25 mouse cellular contexts compared by ENCODE assay signal in the genomic region with DNA sequence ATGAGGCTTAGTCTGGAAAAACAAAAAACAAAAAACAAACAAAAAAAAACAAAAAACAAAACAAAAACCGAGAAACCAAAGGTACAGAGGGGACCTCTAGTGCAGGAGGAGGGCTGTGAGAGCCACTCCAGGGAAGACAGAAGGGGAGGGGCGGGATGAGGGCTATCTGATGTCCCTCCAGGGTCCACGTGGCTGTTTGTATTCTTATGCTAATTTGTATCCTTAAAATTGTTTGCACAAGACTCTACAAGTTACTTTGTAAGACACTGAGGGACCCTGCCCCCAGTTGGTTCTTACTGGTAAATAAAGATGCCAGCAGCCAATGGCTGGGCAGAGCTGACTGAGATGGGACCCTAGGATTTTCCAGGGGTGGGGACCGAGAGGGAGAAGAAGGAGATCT. TPM values are rescaled to one million over a fixed set of nuclear protein-coding genes. Genes with fewer than 3 reads are reported as not detected.
"Had no signal": no experiment of that assay in that cellular context is flagged by ENCODE, and none has a peak within 500 bp of the region (broad histone marks: within the 10 kb centered on the region; RNA-seq: fewer than 3 reads in every experiment).

No protein-coding gene starts in this region.

- H3K27me3 ChIP-seq: midbrain, embryonic 12.5 days; neural tube, embryonic 13.5 days; neural tube, embryonic 15.5 days had no signal

- DNase-seq: lung, adult 18-20 months; lung, embryonic 14.5 days; lung, postnatal 10 days; lung, postnatal 4 days; midbrain, embryonic 14.5 days; retina, postnatal 1 day; right cerebral cortex, adult 18-20 months; right cerebral cortex, postnatal 25 days; right cerebral cortex, postnatal 4 days; spleen, adult 18-20 months; thymus, adult 18-20 months; thymus, postnatal 14 days; thymus, postnatal 36 days had no signal

- H3K36me3 ChIP-seq: midbrain, embryonic 10.5 days; midbrain, embryonic 12.5 days; neural tube, embryonic 13.5 days; neural tube, embryonic 15.5 days had no signal

- H3K9me3 ChIP-seq: midbrain, embryonic 10.5 days; midbrain, embryonic 12.5 days; neural tube, embryonic 13.5 days; neural tube, embryonic 15.5 days had no signal

- H3K9ac ChIP-seq: lung, embryonic 14.5 days; midbrain, embryonic 12.5 days; neural tube, embryonic 13.5 days; neural tube, embryonic 15.5 days had no signal

- H3K4me3 ChIP-seq: midbrain, embryonic 10.5 days; midbrain, embryonic 12.5 days; myocyte; neural tube, embryonic 13.5 days; neural tube, embryonic 15.5 days had no signal

- H3K4me1 ChIP-seq: midbrain, embryonic 12.5 days; neural tube, embryonic 13.5 days; neural tube, embryonic 15.5 days had no signal

- H3K27ac ChIP-seq: midbrain, embryonic 10.5 days; midbrain, embryonic 12.5 days; neural tube, embryonic 13.5 days; neural tube, embryonic 15.5 days had no signal

RNA-seq across cellular contexts. Expression of gene Vpreb2, which starts 26.9 kb away (rescaled TPM):
- total RNA-seq: megakaryocyte, adult 5-6 weeks had no signal
- polyA plus RNA-seq: lung, embryonic 14.5 days; lung, embryonic 16.5 days; midbrain, embryonic 10.5 days; midbrain, embryonic 12.5 days; midbrain, embryonic 14.5 days; midbrain, embryonic 16.5 days; myocyte; neural tube, embryonic 11.5 days; neural tube, embryonic 13.5 days; neural tube, embryonic 15.5 days; small intestine, adult 2 months; stomach, embryonic 14.5 days; stomach, embryonic 16.5 days had no signal
